Mouse (Mus musculus) macrophage (primary cell): Measurements from ENCODE around the gene Cyp2d34. TPM values are rescaled to one million over a fixed set of nuclear protein-coding genes. Genes with fewer than 3 reads are reported as not detected.

ENCODE experiments used
- H3K27ac ChIP-seq: fragments of 350-480 bp; formaldehyde crosslinking; 2 replicates; pipeline ENCODE4 v1.9.0; 2021
- H3K36me3 ChIP-seq: fragments of 350-480 bp; formaldehyde crosslinking; 2 replicates; pipeline ENCODE4 v1.9.0; 2021; ENCODE audit errors: inconsistent target
- H3K4me3 ChIP-seq: fragments of 350-480 bp; formaldehyde crosslinking; 2 replicates; pipeline ENCODE4 v1.9.0; 2021; ENCODE audit errors: inconsistent target
- H3K79me2 ChIP-seq: fragments of 350-480 bp; formaldehyde crosslinking; 2 replicates; pipeline ENCODE4 v1.9.0; 2021; ENCODE audit errors: inconsistent target
- WGBS: methylation state at CpG from one replicate; pipeline ENCODE4 v1.1.7; 2026; ENCODE audit warnings: inconsistent platforms; ENCODE audit not compliant: missing documents; 5-methylcytosine and 5-hydroxymethylcytosine counted together
- polyA plus RNA-seq: library from polyadenylated mRNA; stranded (reverse); fragments of 250-400 nt; gene quantifications from 3 replicates; pipeline ENCODE4 v1.2.4, GENCODE M21; 2018; ENCODE audit warnings: inconsistent platforms

Gene Cyp2d34
- polyA plus RNA-seq, 1 experiment from 2014 or later, result not detected

- WGBS, result 89% methylated on average over 1 of the region's 1 CpGs
- no peak overlapping the region for H3K27ac ChIP-seq
- H3K4me3 ChIP-seq, result no peak overlapping the region
- H3K36me3 ChIP-seq, result no peaks in the 10 kb centered on the region
- no peaks in the 10 kb centered on the region for H3K79me2 ChIP-seq
Observed at GRCm38 (mm10) chr15:82572856-82573255, 47.9 kb downstream of the Cyp2d34 start.

Other genes starting within 250 kb of the Cyp2d34 start
- gene Cyp2d22, start 240.7 kb downstream of the Cyp2d34 start, polyA plus RNA-seq, result not detected in 3 replicates
- not detected in 3 replicates for gene Cyp2d11, start 226.9 kb downstream of the Cyp2d34 start, polyA plus RNA-seq
- gene Cyp2d10, start 213.8 kb downstream of the Cyp2d34 start, polyA plus RNA-seq, result not detected in 3 replicates
- gene Cyp2d9, start 187.5 kb downstream of the Cyp2d34 start, polyA plus RNA-seq, result not detected in 3 replicates
- not detected in 3 replicates for gene Cyp2d12, start 65.9 kb downstream of the Cyp2d34 start, polyA plus RNA-seq
- not detected in 3 replicates for gene Cyp2d40, start 143.2 kb upstream of the Cyp2d34 start, polyA plus RNA-seq
- not detected in 3 replicates for gene Cyp2d26, start 173.3 kb upstream of the Cyp2d34 start, polyA plus RNA-seq